Mouse (Mus musculus) forebrain, embryonic 13.5 days (tissue): ENCODE measurements around the gene Zfy2. TPM values are rescaled to one million over a fixed set of nuclear protein-coding genes. Genes with fewer than 3 reads are reported as not detected.

Experiments used
- ATAC-seq: fragments of 200-750 bp; cut with Nextera tagmentation; 2 replicates; pipeline ENCODE4 v1.8.0; 2017
- H3K27ac ChIP-seq: fragments of 300-500 bp; sonication (generic); 2 replicates; pipeline ENCODE4 v1.5.1; 2015; ENCODE audit warnings: inconsistent platforms, mild to moderate bottlenecking, moderate library complexity
- H3K27me3 ChIP-seq: fragments of 300-500 bp; sonication (generic); 2 replicates; pipeline ENCODE4 v1.6.1; 2015; ENCODE audit warnings: mild to moderate bottlenecking, inconsistent platforms
- H3K36me3 ChIP-seq: fragments of 300-500 bp; sonication (generic); 2 replicates; pipeline ENCODE4 v1.6.1; 2015; ENCODE audit warnings: mild to moderate bottlenecking, inconsistent platforms; ENCODE audit not compliant: poor library complexity, severe bottlenecking
- H3K4me1 ChIP-seq: fragments of 300-500 bp; sonication (generic); 2 replicates; pipeline ENCODE4 v1.6.1; 2015; ENCODE audit warnings: inconsistent platforms
- H3K4me2 ChIP-seq: fragments of 300-500 bp; sonication (generic); 2 replicates; pipeline ENCODE4 v1.6.1; 2015; ENCODE audit warnings: inconsistent platforms, mild to moderate bottlenecking, moderate library complexity
- H3K4me3 ChIP-seq: fragments of 300-500 bp; sonication (generic); 2 replicates; pipeline ENCODE4 v1.5.1; 2015; ENCODE audit warnings: mild to moderate bottlenecking, inconsistent platforms
- H3K9ac ChIP-seq: fragments of 300-500 bp; sonication (generic); 2 replicates; pipeline ENCODE4 v1.6.1; 2015; ENCODE audit warnings: mild to moderate bottlenecking, inconsistent platforms
- H3K9me3 ChIP-seq: fragments of 300-500 bp; sonication (generic); replicated peaks from 2 replicates; pipeline ENCODE4 v1.6.1; 2016; ENCODE audit warnings: inconsistent platforms
- WGBS: fragments of 180-500 bp; shearing (Covaris S2); methylation state at CpG from one replicate; pipeline ENCODE4 v1.1.7; 2015; 5-methylcytosine and 5-hydroxymethylcytosine counted together
- polyA plus RNA-seq: library from polyadenylated mRNA; unstranded; fragments of >200 nt; fragmentation: Nextera tagmentation; extraction: Ambion mirVana; gene quantifications from 2 replicates; pipeline ENCODE4 v1.2.1, GENCODE M21; 2015

The Zfy2 gene
- not detected in 2 replicates for polyA plus RNA-seq

DNA sequence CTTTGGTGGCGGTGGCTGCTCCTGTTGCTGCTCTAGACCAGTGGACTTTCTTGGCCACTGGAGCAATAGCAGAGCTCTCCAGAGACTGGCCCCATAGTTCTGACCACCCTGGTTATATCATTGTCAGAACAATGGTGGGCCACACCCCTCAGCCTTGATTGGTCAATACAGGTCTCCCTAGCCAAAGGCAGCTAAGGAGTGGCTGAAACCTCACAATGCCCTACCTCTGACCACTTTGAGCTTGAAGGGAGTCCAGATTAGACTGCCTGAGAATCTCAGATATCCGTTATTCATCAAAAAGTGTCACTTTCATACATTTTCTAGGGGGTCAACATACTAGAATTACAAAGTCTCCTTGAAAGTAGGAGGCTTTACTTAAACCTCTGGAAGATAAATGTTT, at the start of gene Zfy2:
Gene Zfy2, minus strand, starts transcription at position 101 of the 400 bp plus-strand sequence.
- no peak for ATAC-seq
- Histone ChIP-seq H3K9me3 (no peaks in the 10 kb centered on the region), H3K36me3 (no peaks in the 10 kb centered on the region), H3K27ac (no peak within 1 kb of the TSS), H3K4me2 (no peak within 1 kb of the TSS), H3K9ac (no peak within 1 kb of the TSS), H3K27me3 (no peaks in the 10 kb centered on the region), H3K4me1 (no peaks in the 10 kb centered on the region), H3K4me3 (no peak within 1 kb of the TSS)
- 76% methylated on average over 2 of the region's 2 CpGs for WGBS
